Mouse (Mus musculus): ENCODE data around the gene Scarf1.

DNA sequence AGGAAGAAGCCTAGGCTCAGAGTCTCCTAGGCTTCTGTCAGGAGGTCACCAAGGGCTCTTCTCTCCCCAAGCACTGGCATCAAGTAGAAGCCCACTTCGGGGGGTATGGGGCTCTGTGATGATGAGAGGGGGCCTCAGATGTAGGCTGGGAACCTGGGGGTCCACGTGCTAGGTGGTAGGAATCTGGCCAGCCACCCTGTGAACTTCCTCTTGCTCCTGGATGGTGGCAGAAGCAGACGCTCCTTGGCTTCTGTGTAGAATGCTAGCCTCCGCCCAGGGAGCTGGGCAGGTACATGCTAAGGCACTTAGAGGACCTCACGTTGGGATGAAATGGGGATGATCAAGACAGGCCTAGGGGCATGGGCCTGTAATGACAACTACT lies 48.1 kb downstream of the Scarf1 start:
- TF ChIP-seq CTCF (conservative IDR thresholded peaks at IDR 0.05 in 1 of 2, IDR thresholded peaks at IDR 0.05 in 1 of 2; ENCODE audit: low read depth in 2 of 2, low read length in 2 of 2) (no peak), ZMIZ1 (IDR thresholded peaks at IDR 0.05; ENCODE audit: low read depth, low read length) (no peak), RAD21 (IDR thresholded peaks at IDR 0.05; ENCODE audit: low read depth, low read length) (no peak), KAT2A (IDR thresholded peaks at IDR 0.05; ENCODE audit: insufficient replicate concordance, low read length) (no peak), POLR2A (IDR thresholded peaks at IDR 0.05; ENCODE audit: low read depth, low read length) (no peak), BHLHE40 (IDR thresholded peaks at IDR 0.05; ENCODE audit: low read depth, low read length) (no peak), NRF1 (IDR thresholded peaks at IDR 0.05; ENCODE audit: low read depth, low read length) (no peak), TCF12 (IDR thresholded peaks at IDR 0.05; ENCODE audit: low read depth, low read length) (no peak), RCOR1 (conservative IDR thresholded peaks at IDR 0.05; ENCODE audit: low read depth, low read length) (no peak), MAFK (IDR thresholded peaks at IDR 0.05; ENCODE audit: insufficient replicate concordance, low read length) (no peak), GABPA (IDR thresholded peaks at IDR 0.05; ENCODE audit: insufficient replicate concordance, low read depth, low read length) (no peak)

Data from CH12.LX (cell line).